Mouse (Mus musculus): ENCODE measurements around the gene Akap1.

- TF ChIP-seq GATA1 (IDR thresholded peaks at IDR 0.05; ENCODE audit: low read length) (no peak), TAL1 (IDR thresholded peaks at IDR 0.05; ENCODE audit: low read length) (no peak)
These were observed 8.0 kb downstream of the Akap1 start for GRCm38 (mm10) chr11:88856383-88856782.

Measured in erythroblast, embryonic 14.5 days (primary cell).